Mouse (Mus musculus) CH12.LX (cell line): ENCODE measurements at regions not wholly inside any gene's neighbourhood (a gene's known extent, or its start where the extent isn't known, plus 50 kb on each side); places are given as distances from the start of the nearest gene placed in this dataset.

Experiments
- CHD1 ChIP-seq: IDR thresholded peaks from 2 replicates; pipeline ENCODE4 v1.6.1; 2012; ENCODE audit warnings: low read depth, low read length, improper control_type of control experiment, inconsistent platforms
- CTCF ChIP-seq, 2 experiments: IDR thresholded peaks in 1 of 2; conservative IDR thresholded peaks in 1 of 2; 2 replicates each; pipeline ENCODE4 v1.5.1; 2011 to 2012; ENCODE audit warnings: low read depth in 2 of 2, low read length in 2 of 2, improper control_type of control experiment in 1 of 2, inconsistent platforms in 1 of 2, mild to moderate bottlenecking in 1 of 2, moderate library complexity in 1 of 2
- E2F4 ChIP-seq: IDR thresholded peaks from 2 replicates; pipeline ENCODE4 v1.6.1; 2011; ENCODE audit warnings: low read depth, low read length, improper control_type of control experiment; ENCODE audit not compliant: insufficient replicate concordance
- GABPA ChIP-seq: IDR thresholded peaks from 2 replicates; pipeline ENCODE4 v1.6.1; 2012; ENCODE audit warnings: low read depth, low read length, improper control_type of control experiment, inconsistent platforms; ENCODE audit not compliant: insufficient replicate concordance
- NELFE ChIP-seq: IDR thresholded peaks from 2 replicates; pipeline ENCODE4 v1.6.1; 2011; ENCODE audit warnings: low read depth, low read length, improper control_type of control experiment
- NRF1 ChIP-seq: IDR thresholded peaks from 2 replicates; pipeline ENCODE4 v1.6.1; 2014; ENCODE audit warnings: low read depth, mild to moderate bottlenecking, inconsistent platforms, low read length, improper control_type of control experiment, moderate library complexity
- POLR2A ChIP-seq: IDR thresholded peaks from 2 replicates; pipeline ENCODE4 v1.6.1; 2011; ENCODE audit warnings: low read depth, mild to moderate bottlenecking, improper control_type of control experiment, low read length
- POLR2AphosphoS2 ChIP-seq: IDR thresholded peaks from 2 replicates; pipeline ENCODE4 v1.6.1; 2011; ENCODE audit warnings: low read depth, low read length, improper control_type of control experiment
- RAD21 ChIP-seq: IDR thresholded peaks from 2 replicates; pipeline ENCODE4 v1.6.1; 2011; ENCODE audit warnings: low read depth, mild to moderate bottlenecking, low read length, improper control_type of control experiment, moderate library complexity
- RCOR1 ChIP-seq: conservative IDR thresholded peaks from 2 replicates; pipeline ENCODE4 v1.6.1; 2012; ENCODE audit warnings: low read depth, mild to moderate bottlenecking, inconsistent platforms, low read length, improper control_type of control experiment
- ZMIZ1 ChIP-seq: IDR thresholded peaks from 2 replicates; pipeline ENCODE4 v1.6.1; 2012; ENCODE audit warnings: low read depth, mild to moderate bottlenecking, inconsistent platforms, low read length, improper control_type of control experiment
- ZNF384 ChIP-seq: IDR thresholded peaks from 2 replicates; pipeline ENCODE4 v1.6.1; 2012; ENCODE audit warnings: low read depth, low read length, improper control_type of control experiment, inconsistent platforms

GRCm38 (mm10) chr8:44206391-44207170 lies 496.7 kb upstream of the Adam34 start:
- TF ChIP-seq POLR2A (no peak), GABPA (no peak), NRF1 (no peak), ZMIZ1 (no peak), RCOR1 (no peak), CTCF (conservative IDR thresholded peaks at IDR 0.05 in 1 of 2, IDR thresholded peaks at IDR 0.05 in 1 of 2; ENCODE audit: low read depth in 2 of 2, low read length in 2 of 2) (no peak), POLR2AphosphoS2 (no peak), E2F4 (no peak), RAD21 (no peak), NELFE (no peak), ZNF384 (no peak), CHD1 (no peak)
